Mouse (Mus musculus) skeletal muscle tissue, adult 2 months (tissue): ENCODE measurements around the gene Hmgcl.
"Not testable (repeated sequence)": the region's sequence is repeated elsewhere in the genome, so short reads cannot be mapped to it uniquely, and the experiment has no call there.

ENCODE experiments used
- DNase-seq: peaks from one replicate; pipeline ENCODE4 v3.0.0-alpha.2; 2012; ENCODE audit warnings: low read depth, low spot score

The Hmgcl gene

GRCm38 (mm10) chr4:135926861-135927260 lies 19.4 kb upstream of the Hmgcl start:
- no peak for DNase-seq

GRCm38 (mm10) chr4:135928376-135928775 lies 17.9 kb upstream of the Hmgcl start:
- no peak for DNase-seq

GRCm38 (mm10) chr4:135929405-135929804 lies 16.8 kb upstream of the Hmgcl start:
- DNase-seq = no peak

GRCm38 (mm10) chr4:135929828-135930227 lies 16.4 kb upstream of the Hmgcl start:
- no peak for DNase-seq

GRCm38 (mm10) chr4:135930239-135930638 lies 16.0 kb upstream of the Hmgcl start:
- DNase-seq = no peak

GRCm38 (mm10) chr4:135931832-135932231 lies 14.4 kb upstream of the Hmgcl start:
- DNase-seq = no peak

DNA sequence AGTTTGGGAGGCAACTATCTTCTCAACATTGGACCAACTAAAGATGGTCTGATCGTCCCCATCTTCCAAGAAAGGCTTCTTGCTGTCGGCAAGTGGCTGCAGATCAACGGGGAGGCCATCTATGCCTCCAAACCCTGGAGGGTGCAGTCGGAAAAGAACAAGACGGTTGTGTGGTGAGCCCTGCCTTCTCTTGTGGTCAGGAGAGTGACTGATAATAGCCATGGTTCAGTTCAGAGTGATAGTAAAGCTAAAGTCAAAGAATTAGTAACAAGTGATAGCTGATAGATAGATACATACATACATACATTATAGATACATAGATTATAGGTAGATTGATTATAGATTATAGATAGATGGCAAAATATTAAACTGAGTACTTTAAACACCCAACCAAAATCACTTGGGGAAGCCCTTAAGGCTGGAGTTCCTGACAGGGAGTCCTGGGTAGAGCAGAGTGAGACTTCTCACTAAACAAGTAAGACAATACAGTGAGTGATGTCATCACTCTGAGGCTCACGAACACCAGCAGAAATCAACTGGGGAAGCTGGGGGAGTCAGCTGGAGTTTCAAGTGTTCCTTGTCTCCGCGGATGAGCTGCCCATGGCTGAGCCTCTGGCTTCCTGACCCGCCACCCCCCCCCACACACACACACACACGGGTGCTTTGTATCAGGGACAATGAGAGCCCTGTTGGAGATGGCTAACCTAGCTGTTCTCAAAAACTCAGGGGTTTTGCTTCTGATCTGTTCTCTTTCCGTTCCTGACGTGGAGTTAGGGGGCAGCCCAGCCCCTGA lies 11.3 kb upstream of the Hmgcl start:
- no peak for DNase-seq

GRCm38 (mm10) chr4:135935502-135935901 lies 10.7 kb upstream of the Hmgcl start:
- peak; percentile 53 for DNase-seq

DNA sequence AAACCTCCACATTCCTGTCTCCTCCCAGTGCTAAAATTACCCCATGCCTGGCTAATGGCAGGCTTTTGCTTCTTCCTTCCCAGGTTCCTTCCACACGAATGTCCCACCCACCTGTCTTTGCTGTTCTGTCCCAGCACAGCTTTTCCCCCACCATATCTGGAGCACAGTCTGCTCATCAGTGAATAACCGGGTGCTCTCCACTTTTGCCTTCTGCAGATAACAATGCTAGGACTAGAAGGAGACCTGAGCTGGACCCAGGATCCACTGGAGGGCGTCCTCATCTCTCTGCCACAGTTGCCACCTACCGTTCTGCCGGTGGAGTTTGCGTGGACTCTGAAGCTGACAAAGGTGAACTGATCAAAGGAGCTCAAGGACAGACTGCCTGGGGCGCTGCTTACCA lies 7.4 kb upstream of the Hmgcl start:
- DNase-seq = no peak

DNA sequence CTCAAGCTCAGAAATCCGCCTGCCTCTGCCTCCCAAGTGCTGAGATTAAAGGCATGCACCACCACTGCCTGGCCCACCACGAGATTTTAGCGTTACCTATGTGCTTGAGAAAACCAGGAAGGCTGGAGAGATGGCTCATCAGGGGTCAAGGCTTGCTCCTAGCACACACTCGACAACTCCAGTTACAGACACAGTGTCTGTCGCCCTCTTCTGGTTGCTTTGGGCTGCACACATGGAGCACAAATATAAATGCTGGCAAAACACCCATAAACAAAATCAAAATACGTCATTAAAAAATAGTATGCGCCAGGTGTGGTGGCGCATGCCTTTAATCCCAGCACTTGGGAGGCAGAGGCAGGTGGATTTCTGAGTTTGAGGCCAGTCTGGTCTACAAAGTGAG lies 5.2 kb upstream of the Hmgcl start:
- not testable (repeated sequence) for DNase-seq

DNA sequence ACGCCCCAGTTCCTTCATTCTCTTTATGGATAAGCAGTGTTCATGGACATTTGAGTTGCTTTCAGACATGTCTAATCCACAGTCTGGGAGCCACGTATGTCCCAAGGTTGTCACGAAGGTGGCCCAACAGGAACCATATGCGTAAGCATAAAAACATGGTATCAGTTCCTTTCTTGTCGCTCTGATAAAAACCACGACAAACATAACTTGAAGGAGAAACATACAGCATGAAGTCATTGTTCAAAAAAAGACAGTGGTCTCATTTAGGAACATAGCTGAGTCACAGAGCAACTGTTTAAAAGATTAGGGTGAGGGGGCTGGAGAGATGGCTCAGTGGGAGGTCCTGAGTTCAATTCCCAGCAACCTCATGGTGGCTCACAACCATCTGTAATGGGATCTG lies 4.1 kb upstream of the Hmgcl start:
- no peak for DNase-seq

GRCm38 (mm10) chr4:135943389-135943788 lies 2.9 kb upstream of the Hmgcl start:
- DNase-seq = peak; percentile 58

DNA sequence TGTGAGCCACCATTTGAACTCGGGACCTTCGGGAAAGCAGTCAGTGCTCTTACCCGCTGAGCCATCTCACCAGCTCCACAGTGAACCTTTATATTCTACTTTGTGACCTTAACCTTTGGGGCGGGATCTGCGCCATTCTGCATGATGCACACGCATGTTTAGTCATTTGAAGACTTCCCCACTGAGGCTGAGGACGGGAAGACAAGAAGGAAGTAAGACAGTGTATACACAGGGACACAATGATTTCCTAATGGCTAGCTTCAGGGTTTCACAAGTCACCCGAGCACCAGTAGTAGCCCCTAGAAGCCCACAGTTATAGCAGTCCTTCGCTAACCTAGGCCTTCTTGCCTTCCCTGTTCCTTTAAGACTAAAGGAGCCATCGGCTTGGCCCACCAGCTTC lies 542 bp upstream of the Hmgcl start:
- DNase-seq = no peak

DNA sequence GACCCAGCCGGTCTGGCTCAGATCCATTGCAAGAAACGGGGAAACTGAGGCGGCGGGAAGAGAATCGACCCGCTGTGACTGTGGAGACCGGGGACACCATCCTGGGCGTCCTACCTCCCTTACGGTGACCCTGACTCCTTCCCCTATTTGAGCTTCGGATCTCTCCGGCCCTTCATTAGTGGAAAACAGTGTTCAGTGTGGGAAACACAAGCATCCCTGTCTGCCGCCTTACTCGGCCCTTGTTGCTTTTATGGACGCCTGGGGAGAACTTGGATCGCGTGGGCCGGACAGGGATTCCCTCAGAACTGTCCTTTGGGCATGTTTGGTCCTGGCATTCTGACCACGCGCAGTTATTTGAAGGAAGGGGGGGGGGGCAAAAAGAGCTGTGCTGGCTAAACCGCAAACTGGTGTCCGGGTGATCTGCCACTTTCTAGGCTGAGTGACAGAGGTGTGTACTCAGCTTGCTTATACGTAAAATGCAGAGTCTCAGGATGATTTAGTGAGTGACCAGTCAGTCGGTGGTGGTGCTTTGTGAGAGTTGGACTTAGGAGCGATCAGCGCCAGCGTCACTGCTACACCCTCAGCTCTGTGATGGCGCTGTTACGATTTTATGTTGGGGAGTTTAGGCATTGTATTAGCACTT lies 532 bp downstream of the Hmgcl start:
- DNase-seq = no peak

DNA sequence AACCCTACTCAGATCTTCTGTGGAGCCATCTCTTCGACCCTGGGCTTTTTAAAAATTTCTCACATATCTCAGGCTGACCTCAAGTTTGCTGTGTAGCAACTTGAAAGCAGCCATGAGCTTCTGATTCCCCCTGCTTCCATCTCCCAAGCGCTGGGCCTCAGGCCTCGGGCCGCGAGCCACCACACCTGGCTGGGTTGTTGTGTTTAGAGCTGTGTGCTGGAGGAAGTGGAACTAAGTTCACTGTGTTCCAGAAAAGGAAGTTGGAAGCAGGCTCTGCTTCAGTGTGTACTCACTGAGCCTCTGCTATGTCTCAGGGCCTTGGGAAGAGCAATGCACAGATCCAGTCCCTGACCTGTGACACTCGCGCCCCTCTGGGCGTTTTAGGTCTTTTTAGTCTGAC lies 1.9 kb downstream of the Hmgcl start:
- DNase-seq = no peak

GRCm38 (mm10) chr4:135949475-135949874 lies 3.2 kb downstream of the Hmgcl start:
- no peak for DNase-seq

GRCm38 (mm10) chr4:135949911-135950310 lies 3.7 kb downstream of the Hmgcl start:
- no peak for DNase-seq

GRCm38 (mm10) chr4:135950365-135950764 lies 4.1 kb downstream of the Hmgcl start:
- DNase-seq = no peak

- no peak for DNase-seq
Observed at GRCm38 (mm10) chr4:135951505-135951904, 5.3 kb downstream of the Hmgcl start.

DNA sequence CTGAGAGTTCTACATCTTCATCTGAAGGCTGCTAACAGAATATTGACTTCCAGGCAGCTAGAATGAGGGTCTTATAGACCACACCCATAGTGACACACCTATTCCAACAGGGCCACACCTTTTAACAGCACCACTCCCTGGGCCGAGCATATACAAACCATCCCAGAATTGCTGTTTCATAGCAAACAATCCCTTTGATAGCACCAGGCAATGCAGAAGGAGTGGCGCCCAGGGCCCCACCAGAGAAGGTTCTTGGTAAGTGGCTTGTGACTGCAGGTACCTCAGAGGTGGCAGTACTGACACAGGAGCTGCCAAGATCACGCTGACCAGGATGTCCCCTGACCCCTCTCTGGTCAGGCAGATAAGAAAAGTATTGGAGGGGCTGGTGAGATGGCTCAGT lies 6.9 kb downstream of the Hmgcl start:
- DNase-seq = no peak

DNA sequence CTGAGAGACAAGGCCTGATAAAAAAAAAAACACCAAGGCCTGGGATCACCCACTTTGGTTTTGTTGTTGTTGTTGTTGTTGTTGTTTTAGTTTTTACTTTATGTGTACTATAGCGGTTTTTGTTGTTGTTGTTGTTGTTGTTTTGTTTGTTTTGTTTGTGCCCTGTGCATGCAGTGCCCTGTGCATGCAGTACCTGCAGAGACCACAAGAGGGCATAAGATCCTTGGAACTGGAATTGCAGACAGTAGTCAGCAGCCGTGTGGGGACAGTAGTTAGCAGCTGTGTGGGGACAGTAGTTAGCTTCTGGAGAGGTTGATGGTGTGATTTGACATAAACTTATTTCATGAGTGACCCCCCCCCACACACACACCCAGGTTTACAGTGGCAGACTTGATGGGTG lies 8.0 kb downstream of the Hmgcl start:
- peak; percentile 49 for DNase-seq

DNA sequence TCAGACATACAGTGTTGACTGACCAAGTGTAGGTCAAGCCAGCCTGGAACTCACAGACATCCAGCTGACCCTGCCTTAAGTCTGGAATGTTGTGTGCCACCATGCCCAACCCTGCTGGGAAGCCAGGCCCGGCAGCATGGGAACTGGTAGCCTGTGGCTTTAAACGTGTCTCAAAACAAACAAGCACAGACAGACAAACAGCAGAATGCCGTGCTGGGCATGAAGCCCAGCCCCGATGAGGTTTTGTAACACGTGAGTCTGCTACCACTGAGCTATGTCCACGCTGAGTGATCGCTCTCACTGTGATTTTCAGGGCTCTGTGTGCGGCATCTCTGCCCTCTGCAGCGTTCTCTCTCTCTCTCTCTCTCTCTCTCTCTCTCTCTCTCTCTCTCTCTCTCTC lies 9.6 kb downstream of the Hmgcl start:
- no peak for DNase-seq

DNA sequence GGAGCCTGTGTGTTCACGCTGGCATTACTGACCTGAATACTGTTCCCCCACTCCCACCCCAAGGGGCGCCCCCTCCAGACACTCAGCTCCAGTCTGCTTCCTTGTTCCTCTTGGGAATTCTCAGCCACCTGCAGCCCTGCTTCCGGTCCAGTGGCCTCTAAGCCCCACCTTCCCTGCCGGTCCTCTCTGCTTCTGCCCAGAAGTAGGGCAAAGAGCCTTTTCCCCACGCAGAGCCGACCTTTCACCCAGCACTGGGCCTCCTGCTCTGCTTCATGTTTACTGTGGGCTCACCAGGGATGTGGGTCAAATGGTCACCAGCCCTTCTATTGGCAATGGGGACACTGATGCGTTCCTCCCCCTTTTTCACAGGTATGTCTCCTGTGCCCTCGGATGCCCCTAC lies 12.1 kb downstream of the Hmgcl start:
- no peak for DNase-seq
